Mouse (Mus musculus) 3T3-L1 (cell line): ENCODE measurements around the gene Pdzrn4.

ENCODE experiments used
- DNase-seq: peaks from one replicate; pipeline ENCODE4 v3.0.0-alpha.2; 2015; ENCODE audit warnings: low read depth, low spot score

Pdzrn4 gene

DNA sequence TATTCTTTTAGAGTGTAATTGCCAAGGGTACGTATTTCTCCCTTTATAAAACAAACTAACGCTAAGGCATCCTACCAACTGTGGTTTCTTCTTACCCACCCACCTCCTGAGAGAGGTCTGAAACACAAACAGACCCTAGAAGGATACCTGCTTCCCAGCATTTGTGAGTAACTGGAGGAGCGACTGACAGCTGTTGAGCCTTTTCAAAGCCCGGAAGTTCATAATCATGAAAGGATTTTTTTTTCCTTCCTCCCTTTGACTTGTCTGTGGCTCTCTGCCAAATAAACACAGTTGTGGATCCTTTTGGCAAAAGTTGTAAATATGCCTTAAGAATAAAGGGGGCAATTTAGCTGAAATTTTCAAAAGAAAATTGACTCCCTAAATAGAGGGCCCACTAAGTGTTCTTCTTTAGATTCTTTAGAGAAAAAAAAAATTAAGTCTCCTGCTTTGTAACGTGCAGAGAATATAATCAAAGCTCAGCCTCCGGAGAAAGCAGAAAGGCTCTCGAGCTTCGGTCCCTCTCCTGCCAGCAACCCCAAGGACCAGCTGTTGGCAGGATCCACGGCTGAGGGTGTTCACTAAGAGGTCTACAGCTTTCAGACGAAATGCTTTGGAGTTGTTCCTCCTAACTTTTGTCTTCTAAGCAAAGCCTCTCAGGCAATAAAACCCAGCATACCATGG, 299.7 kb downstream of the Pdzrn4 start:
- DNase-seq, result no peak

DNA sequence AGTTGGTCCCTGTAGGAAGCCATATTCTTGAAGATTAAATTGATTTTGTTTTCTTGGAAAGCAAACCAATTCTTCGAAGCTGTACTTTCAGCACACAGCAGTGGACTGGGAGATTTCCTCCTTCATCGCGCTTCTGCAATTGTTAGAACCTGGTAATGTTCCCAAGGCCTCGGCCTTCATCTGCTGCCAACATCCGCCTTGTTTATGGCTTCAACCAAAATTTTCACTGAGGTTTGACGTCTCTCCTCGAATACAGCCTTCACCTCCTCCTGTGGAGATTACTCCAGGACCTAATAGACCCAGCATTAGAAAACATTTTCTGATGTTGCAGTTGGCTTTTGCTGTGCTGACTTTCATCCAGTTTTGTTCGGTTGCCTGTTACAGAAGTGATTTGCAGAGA, 307.5 kb downstream of the Pdzrn4 start:
- DNase-seq, result no peak

DNA sequence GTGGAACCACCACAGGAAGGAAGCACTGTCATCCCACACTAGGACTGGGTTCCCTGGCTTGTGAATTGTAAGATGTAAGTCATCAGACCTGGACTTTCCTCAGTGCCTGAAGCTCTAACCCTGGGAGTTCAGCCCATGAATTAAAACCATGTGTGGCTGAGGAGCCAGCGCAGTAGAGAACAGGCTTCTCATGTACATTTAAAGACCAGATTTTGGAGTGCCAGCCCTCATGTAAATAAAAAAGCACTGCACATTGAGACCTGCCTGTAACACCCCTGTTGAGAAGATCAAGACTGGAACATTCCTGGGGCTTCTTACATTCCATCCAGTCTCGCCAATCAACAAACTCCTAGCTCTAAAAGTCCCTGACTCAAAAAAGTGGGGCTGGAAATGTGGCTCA, 342.0 kb downstream of the Pdzrn4 start:
- no peak for DNase-seq

DNA sequence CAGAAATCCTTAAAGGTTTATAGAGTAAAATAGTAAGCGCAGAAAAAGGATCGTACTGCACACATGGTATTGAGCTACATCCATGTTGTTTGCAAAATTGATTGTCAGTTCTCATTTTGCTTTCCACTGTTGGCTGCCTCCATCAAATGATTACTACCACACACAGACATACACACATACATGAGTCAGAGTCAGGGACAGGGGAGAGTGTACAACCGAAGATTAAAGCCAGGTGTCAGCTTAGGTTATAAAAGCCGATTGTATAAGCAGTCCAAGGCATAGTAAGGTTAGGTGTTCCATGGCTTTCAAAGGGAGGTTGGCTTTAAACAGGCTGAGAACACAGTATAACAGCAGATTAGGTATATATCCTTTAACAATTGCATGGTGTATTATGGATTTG, 343.2 kb downstream of the Pdzrn4 start:
- DNase-seq, result no peak

DNA sequence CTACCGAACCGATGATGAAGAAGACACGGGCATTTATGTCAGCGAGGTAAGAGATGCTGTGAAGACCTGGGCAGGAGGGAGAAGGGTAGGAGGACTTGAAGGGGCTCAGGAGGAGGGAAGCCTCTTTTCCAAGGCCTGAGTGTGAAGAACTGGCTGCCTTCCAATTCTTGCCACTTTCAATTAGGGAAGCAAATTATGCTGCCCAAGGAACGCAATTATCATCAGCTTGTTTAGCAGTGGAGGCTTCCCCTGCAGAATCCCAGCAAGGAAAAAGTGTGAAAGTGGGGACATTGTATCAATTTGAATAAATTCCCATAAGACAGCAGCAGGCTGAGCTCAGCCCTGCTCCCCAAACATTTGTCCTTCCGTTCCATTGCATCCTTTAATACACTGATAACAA, 346.9 kb downstream of the Pdzrn4 start:
- DNase-seq, result no peak

DNA sequence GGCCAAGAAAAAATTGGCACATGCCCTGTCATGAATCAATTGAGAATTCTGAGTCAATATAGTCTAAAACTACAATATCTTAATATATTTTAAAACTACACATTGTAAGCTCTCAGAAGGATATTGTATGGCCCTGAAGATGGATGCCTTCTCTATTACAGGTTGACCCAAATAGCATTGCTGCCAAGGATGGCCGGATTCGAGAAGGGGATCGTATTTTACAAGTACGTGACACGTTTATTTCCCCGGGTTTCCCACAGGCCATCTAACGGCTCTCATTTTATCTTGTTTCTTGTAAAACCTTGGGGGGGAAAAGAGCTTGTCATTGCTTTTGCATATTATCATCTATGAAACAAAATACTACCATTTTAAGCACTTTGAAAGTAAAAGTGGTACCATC, 349.4 kb downstream of the Pdzrn4 start:
- DNase-seq, result no peak

DNA sequence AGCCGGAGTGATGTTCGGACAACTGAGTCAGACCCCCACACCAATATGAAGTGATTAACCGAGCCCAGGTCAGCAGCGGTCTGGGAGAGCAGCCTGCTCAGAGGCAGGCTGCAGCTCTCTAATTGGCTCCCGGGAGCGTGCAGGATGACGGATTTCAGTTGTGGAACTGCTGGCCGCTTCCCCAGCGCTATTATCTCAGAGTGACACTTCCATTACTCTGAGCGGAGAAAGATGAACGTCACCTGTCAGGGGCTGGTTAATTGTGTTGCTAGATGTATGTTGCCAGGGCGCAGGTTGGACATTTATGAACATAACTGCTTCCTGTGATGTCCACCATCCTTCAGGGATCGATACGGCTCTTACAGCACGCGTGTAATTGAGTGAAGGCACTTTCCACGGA, 355.5 kb downstream of the Pdzrn4 start:
- DNase-seq, result no peak

DNA sequence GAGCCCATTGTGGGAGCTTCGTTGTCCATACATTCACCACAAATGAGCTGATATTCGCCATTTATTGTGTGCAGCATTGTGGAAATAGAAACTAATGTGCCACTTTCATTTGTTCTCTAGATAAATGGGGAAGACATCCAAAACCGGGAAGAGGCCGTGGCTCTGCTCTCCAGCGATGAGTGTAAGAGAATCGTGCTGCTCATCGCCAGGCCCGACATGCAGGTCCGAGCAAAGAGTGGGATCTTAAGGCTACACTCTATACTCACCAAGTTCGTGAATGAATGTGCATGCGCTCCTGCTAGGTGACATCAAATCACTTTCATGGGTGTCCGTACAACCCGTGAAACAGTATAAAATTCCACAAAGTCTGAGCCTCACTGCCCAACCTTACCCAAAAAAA, 355.9 kb downstream of the Pdzrn4 start:
- no peak for DNase-seq

DNA sequence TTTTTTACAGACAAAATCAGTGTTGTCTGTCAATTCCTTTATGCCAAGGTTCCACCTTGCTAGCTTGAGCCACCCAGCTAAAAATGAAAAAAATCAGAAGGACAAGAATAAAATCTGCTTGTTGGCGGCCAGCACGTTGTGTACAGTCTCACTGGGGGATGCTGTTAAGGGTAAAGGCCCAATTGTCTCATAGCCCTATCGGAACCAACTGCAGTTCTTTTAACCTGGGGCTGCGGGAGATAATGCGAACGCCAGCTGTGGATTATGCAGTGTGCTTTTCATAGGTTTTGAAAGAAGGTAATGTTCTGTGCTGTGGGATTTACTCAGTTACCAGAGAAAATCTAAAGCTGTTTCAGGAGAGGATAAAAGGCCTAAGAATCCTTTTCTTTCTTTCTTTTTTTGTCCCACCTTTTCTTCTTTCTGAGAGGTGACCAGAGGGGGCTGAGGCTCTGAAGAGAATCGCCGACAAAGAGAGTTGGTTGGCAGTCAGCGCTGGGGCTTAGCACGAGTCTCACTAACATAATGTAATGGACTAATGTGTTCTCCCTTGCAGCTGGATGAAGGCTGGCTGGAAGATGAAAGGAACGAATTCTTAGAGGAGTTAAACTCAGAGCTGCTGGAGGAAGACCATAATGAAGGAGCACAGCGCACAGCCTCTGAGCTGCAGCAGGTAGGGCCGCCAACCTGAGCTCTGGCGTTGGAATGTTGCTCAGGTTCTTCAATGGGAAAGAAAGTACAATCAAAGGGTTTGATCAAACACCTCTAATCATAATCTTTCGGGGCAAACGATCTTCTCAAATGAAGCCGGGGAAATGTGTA, 360.6 kb downstream of the Pdzrn4 start:
- no peak for DNase-seq

DNA sequence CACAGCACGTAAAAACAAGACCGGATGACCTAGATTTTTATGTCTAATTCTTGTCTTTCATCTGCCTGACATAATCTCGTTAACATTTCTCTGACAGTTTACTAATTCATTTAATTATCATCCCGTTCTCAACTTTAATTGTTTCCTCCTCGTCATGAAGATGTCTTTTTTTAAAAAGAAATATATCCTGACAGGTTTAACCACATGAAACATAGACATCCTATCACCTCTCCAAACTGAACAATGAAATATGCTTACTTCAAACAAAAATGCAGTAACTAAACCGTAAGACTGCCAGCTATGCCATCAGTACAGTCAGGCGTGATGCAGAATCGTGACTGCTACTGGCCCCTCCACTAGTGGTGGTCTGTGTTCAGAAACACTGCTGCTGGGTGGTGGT, 362.3 kb downstream of the Pdzrn4 start:
- no peak for DNase-seq

DNA sequence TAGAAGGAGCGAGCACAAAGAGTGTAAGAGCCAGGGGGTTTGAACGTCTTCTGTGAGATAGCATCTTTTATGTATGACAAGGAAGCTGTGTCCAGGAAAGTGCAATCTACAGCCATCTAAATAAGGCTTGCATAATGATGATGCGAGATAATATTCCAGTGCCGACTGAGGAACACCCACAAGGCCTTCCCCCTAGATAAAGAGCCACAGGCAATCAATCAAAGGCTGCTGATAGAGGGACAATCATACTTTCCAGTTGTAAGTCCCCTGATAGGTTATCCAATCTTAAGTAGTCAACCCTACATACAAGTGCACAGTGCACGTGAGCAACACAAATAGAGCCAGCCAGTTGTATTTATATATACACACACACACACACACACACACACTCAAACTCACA, 366.6 kb downstream of the Pdzrn4 start:
- no peak for DNase-seq

DNA sequence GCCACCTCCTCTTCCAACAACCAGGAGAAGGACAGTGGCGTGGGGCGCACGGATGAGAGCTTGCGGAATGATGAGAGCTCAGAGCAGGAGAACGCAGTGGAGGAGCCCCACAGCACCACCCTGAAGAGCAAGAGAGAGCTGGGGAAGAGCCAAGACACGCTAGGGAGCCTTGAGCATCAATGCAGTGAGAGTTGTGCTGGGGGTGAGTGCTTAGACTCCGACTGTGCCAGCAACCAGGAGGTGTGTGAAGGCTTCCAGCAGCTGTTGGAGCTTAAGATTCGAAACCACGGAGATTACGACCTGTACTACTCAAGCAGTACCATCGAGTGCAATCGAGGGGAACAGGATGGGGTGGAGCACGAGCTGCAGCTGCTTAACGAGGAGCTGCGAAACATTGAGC, 372.9 kb downstream of the Pdzrn4 start:
- DNase-seq, result no peak

DNA sequence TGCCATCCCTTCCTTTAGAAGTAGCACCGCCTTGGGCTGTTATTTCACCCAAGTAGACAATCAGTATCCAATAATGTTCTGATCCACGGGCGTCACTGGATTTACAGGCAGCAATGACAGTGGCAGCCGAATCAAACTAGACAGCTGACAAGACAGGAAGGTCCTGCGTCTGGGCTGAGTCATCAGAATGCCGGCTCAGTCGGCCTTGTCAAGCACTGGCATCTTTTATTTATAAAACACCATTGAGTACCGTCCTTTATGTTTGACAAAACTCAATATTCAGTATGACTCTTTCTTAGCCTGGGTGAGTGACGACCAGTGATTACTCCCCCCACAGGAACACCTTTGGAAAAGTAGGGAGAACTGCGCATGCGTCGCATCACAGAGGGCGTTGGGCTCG, 391.4 kb downstream of the Pdzrn4 start:
- no peak for DNase-seq

DNA sequence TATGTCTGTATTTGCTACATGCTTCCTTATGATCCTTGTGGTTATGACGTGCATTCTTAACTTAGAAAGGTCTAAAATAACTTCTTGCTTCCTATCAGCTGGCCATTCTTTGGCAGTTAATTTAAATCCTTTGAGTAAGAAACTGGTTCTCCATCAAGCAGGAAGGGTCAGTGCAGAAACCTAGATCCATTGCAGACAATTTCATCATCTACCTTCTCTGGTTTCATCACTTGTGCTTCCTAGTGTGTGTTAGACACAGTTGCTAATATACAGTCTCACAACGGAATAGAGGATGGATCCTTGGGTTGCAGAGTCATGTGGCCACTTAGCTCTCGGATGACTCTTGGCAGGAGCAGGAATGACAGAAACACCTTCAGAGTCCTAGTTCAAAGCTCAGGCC, 397.6 kb downstream of the Pdzrn4 start:
- DNase-seq, result no peak

DNA sequence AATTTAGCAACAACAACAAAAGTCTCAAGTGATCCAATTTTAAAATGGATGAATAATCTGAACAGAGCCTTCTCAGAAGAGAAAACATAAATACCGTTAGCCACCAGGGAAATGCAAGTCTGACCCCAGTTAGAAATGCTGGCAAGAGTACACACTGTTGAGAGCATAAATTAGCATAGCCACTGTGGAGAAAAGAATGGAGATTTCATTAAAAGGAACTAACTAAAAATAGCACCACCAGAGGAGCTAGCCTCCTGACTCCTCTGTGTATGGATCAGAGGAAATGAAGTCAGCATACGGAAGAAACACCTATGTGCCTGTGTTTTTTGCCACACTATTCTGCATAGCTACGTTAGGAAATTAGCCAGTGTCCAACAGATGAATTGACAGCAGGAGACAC, 409.3 kb downstream of the Pdzrn4 start:
- no peak for DNase-seq

DNA sequence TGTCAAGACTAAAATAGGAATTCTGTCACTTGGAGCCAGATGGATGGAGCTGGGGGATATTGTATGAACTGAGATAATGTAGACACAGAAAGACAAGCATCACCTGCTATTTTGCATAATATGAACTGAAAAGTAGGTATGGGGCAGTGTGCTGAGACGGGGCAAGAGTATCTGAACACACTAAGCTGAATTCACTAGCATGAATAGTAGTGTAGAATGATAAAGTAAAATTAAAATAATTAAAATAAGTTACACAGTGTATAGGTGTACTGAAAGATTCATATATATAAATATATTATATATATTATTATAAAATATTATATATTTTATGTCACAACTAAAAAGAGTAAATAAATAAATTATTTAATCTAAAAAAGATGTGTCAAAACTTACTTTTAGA, 409.7 kb downstream of the Pdzrn4 start:
- DNase-seq, result no peak
